Mouse (Mus musculus) embryonic stem cell, embryonic (primary cell): Measurements from ENCODE around the gene Sh3pxd2b.

Source experiments
- CTCF ChIA-PET, 4 experiments: fragments of 300-600 bp in 2 of 4; fragments of 350-600 bp in 2 of 4; sonication (Branson Sonifier 250); formaldehyde crosslinking; loops; one replicate each; lab custom pipeline; 2022; ENCODE audit warnings: inconsistent platforms in 2 of 4; lab: Charles Lee
- POLR2A ChIA-PET, 4 experiments: fragments of 300-600 bp in 2 of 4; fragments of 350-600 bp in 2 of 4; sonication (Branson Sonifier 250); formaldehyde crosslinking; loops; one replicate each; lab custom pipeline; 2022; ENCODE audit warnings: antibody characterized with exemption in 4 of 4, inconsistent platforms in 1 of 4; lab: Charles Lee

Sh3pxd2b gene

DNA sequence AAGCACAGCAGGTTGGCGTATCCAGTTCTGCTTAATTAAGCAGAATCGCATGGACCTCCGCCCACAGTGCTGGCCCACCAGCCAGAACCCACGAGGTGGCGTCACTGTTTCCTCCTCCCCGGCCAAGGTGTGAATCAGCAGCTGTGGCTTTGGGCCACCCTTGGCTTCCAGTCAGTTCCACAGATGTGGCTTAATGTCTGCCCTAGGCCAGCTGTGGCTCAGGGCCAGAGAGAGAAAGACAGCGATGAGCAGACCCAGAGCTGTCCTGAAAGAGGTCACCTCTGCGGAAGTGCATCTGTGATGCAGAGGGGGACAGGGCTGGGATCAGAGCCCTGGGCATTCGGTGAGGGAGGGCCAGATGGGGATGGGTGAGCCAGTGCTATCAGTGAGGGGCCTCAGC, 10.1 kb downstream of the Sh3pxd2b start:
- CTCF ChIA-PET, result interaction anchor here in 1 of 4 experiments (1.7 to 2.4 kb wide), 3 partner anchors 15 to 37 kb away, joined by 4 to 5 read pairs (median 5); no protein-coding TSS in a partner anchor
- POLR2A ChIA-PET, result no interaction called here

DNA sequence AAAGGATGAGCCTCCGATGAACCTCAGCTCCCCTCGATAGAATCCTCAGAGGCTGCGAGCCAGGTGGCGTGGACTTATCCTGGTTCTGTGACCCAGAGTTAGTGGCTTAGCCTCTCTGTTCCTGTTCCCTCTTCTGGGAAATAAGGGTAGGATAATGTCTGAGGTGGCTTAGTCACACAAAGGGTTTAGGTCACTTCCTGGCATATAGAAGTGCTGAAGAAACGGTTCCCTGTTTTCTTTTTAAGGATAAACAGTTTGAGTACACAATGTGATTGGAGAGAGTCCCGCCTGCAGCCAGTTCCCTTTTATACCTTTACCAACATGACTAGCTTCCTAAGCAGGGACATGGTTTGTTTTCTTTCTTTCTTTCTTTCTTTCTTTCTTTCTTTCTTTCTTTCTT, 10.8 kb downstream of the Sh3pxd2b start:
- ChIA-PET CTCF (interaction anchor here in 1 of 4 experiments (1.7 to 2.4 kb wide), 2 partner anchors 16 to 37 kb away, joined by 4 to 5 read pairs; no protein-coding TSS in a partner anchor), POLR2A (no interaction called here)

DNA sequence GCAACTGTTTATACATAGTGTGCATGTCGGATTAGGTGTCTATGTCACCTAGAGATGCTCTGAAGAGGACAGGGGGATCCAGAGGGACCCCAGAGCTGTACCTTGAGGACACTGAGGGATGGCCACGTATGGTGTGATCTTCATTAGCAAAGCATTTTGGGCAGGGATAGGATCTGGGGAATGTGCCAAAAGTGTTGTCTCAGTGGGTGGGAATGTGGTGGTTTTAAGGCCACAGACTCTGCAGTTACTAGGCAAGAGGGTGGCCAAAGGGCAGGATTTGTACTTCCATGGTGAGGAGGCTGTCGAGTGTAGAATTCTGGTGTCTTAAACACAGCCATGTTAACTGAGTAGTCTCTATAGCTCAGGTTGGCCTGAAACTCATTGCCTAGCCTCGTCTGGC, 11.9 kb downstream of the Sh3pxd2b start:
- ChIA-PET CTCF (no interaction called here), POLR2A (no interaction called here)

DNA sequence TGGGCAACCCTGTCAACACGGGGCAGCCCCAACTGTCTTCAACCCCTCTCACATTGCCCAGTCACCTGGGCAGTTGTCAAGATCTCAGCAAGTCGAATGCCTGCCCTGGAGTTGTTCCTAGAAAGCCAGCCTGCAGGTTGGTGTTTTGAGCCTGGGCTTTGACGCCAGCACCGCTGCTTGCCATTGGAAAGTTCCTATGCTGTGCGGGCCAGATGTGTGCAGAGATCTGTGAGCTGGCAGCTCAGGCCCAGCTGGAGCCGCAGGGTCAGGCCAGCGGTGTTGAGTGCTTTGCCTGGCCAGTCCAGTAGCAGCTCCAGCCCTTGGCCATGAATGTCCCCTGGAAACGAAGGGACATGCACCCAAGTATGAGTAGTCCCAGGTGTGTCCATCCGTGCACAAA, 14.2 kb downstream of the Sh3pxd2b start:
- POLR2A ChIA-PET, result no interaction called here
- CTCF ChIA-PET, result no interaction called here

DNA sequence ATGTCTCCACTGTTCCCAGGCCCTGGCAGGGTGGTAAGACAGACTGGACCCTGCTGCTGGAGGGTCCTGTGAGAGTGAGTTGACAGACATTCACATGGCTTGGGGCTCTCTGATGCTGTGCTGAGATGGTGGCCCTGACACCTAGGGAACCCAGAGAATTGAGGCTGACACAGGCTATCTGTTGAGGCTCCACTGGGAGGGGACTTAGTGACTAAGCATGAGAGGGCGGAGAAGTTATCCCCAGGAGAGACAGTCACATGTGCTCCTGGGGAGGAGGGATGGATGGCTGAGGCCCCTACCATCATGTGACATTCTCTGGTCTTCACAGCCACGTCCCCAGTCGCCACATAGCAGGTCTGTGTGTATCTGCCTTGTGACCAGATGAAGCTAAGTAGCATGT, 15.6 kb downstream of the Sh3pxd2b start:
- ChIA-PET POLR2A (interaction anchor here in 1 of 4 experiments (0.6 kb wide), 1 partner anchor 1391 kb away, joined by 3 read pairs; no protein-coding TSS in a partner anchor), CTCF (interaction anchor here in 1 of 4 experiments (1.0 kb wide), 1 partner anchor 42 kb away, joined by 3 read pairs; no protein-coding TSS in a partner anchor)

DNA sequence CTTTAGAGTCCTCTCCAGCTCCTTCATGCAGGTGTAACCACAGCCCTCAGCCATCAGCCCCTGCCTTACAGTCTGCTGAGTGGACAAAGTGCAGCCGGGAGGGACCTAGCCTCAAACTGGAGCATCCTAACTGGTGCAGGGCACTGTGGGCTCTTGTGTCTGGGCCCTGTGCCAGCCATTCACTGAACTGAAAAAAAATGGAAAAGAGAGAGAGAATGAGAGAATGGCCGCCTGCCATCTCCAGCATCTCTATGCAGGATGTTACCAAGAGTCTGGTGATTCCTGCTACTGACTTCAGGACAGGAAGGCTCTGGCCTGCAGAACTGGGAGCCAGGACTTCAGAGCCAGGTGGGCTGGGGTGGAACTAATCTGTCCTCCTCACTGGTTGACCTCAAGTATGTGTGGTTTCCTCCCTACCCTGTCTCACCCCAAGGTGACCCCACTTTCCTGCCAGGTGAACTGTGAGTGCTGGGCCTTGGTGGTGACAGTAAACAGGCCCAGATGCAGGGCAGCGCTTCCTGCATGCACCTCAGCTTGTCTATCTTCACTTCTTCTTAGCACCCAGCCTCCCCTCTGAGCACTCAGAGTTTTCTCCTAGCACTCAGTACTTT, 16.1 kb downstream of the Sh3pxd2b start:
- CTCF ChIA-PET, result interaction anchor here in 1 of 4 experiments (1.0 kb wide), 1 partner anchor 43 kb away, joined by 3 read pairs; no protein-coding TSS in a partner anchor
- POLR2A ChIA-PET, result no interaction called here

DNA sequence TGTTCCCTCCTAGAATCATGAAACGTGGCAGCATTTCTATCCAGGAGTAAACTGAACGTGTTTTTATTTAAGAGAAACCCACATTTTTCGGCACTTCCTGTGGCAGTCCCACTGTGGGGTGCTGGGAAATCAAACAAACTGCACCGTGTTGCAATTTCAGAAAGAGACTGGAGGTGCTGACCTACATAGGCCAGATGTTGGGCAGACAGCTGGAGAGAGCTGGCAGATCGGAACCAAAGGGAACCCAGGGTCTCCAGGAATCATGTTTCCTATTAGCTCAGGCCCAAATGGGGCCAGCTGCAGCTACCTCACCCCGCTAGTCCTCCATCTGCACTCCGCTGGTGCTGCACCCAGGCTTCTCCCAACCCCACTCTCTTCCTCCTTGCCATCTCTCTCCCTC, 16.8 kb downstream of the Sh3pxd2b start:
- ChIA-PET CTCF (no interaction called here), POLR2A (interaction anchor here in 1 of 4 experiments (0.9 kb wide), 1 partner anchor 11 kb away, joined by 3 read pairs; no protein-coding TSS in a partner anchor)

DNA sequence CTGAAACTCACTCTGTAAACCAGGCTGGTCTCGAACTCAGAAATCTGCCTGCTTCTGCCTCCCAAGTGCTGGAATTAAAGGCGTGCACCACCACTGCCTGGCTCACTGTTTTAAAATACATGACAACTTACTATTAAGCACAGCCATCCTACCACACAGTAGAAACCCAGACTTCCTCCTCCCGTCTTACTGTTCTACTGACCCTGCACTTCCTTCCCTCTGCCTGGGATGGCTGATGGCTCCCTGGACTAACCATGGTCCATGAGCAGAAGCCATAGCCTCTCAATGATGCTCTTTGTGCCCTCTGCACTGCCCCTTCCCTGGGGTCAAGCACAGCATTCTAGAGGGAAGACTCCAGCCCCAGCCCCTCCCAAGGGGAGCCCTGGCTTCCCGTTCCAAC, 17.9 kb downstream of the Sh3pxd2b start:
- POLR2A ChIA-PET, result interaction anchor here in 1 of 4 experiments (1.5 kb wide), 1 partner anchor 10 kb away, joined by 3 read pairs; no protein-coding TSS in a partner anchor

DNA sequence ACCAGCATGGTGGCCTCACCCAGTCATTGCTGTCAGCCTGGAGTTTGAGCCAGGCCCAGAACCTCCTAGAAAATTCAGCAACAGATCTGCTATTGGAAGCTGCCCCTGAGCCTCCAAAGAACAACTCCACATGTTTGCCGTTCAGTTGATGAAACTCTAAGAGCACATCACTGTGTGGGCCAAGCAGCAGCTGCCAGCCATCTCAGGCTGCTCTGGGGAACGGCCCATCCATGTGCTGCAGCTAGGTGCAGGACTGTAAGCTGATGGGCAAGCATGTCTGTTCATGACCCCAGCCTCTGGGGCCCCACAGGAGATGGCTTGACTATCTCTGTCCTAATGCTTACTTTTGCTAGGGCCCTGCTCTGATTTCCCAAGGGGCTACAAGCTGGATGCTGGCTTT, 19.4 kb downstream of the Sh3pxd2b start:
- CTCF ChIA-PET, result no interaction called here
- POLR2A ChIA-PET, result interaction anchor here in 2 of 4 experiments (0.6 to 1.5 kb wide), 2 partner anchors 8 to 173 kb away, joined by 3 to 8 read pairs; no protein-coding TSS in a partner anchor

More for the DNA sequence above, 17.9 kb downstream of the Sh3pxd2b start:
- CTCF ChIA-PET, result no interaction called here

DNA sequence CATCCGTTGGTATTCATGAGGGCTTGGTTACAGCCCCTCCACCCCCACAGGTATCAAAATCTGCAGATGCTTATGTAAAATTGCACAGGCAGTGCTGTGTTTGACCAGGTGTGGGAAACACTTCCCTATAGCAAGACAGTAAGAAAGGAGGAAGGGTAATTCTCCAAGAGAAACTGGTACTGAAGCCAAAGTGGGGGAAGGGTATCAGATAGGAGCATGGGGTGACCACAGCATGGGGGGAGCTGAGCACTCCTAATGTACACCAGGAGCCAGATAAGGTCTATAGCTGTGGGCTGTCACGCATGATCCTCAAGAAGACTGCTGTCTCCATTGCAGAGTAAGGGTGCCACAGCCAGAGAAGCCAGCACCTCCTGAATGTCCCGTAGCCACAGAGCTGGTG, 21.4 kb downstream of the Sh3pxd2b start:
- CTCF ChIA-PET, result no interaction called here

DNA sequence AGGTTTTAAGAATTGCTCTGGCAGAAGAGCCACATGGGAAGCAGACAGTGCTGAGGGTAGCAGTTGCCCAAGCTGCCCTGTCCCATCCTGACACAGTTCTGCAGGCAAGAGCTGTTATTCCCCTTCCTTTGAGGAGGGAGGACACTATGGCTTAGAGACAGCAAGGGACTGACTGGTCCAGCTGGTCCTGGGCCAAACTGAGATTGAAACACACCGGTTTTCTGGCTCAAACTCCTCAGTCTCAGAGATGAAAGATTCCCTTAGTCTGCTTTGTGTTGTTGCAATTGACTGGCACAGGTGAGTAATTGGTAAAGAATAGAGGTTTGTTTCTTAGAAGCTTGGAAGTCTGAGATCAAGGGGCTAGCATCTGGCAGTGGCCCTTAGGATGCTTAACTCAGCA, 23.3 kb downstream of the Sh3pxd2b start:
- POLR2A ChIA-PET, result interaction anchor here in 1 of 4 experiments (0.6 kb wide), 1 partner anchor 213 kb away, joined by 3 read pairs; no protein-coding TSS in a partner anchor
- CTCF ChIA-PET, result no interaction called here

More for the DNA sequence above, 21.4 kb downstream of the Sh3pxd2b start:
- POLR2A ChIA-PET, result no interaction called here

DNA sequence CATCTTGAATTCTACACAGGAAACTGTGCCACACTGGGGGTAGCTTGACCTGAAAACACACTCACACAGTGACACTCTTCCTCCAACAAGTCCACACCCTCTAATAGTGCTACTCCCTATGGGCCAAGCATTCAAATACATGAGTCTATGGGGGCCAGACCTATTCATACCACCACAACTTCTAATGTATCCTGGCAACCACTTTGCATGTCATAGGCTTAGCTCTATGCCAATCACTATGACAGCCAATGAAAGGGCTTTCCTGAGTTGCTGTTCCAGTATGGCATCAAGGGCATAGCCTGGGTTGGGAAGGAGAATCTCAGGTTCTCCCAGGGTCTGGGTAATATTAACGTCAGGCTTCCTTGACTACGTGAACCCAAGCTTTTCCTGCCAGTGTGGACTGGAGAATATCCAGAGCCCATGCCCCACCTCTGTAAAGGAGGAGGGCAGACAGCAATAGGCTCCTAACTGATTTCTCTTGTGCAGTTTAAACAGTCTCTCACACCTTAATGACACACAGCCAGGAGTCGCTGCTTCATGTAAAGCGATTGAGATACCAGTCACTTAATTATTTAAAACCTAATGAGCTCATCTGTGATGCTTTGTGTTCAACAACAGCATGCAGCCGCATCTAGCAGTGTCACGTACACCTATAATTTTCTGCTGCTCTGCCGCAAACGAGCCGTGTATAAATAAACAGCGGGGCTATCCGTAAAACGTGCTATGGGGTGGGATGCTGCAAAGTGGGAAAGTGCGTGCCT, 25.8 kb downstream of the Sh3pxd2b start:
- POLR2A ChIA-PET, result interaction anchor here in 1 of 4 experiments (0.9 kb wide), 1 partner anchor 10 kb away, joined by 3 read pairs; no protein-coding TSS in a partner anchor

DNA sequence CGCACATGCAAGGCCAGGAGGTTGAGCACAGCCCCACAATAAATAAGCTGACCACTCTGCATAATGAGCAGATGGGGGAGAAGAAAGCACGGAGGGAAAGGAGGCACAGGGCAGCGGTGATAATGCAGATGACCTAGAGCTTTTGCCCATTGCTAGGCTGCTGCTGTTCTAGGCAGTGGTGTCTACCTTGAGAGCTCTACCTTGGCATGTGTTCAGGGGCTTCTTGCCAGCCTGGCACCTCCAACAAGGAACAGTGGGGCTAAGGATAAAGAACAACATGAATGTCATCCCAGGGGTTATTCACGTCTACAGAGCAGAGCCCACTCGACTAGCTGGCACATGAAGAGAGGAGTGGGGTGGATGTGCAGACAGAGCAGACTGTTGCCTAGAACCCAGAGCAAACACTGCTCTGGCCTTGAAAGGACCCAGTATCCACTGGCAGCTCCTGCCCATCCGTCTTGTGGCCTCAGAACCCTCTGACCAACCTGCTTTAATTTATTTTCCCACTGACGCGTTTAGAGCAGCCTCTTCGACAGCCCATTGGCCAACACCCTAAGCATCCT, 26.5 kb downstream of the Sh3pxd2b start:
- ChIA-PET POLR2A (interaction anchor here in 2 of 4 experiments (0.8 to 1.2 kb wide), 3 partner anchors 9 to 169 kb away, joined by 3 read pairs; partner anchors contain the start of gene Snrnp25 (in 1 of the 2)), CTCF (interaction anchor here in 1 of 4 experiments (0.6 kb wide), 1 partner anchor 425 kb away, joined by 3 read pairs; no protein-coding TSS in a partner anchor)

More for the DNA sequence above, 25.8 kb downstream of the Sh3pxd2b start:
- CTCF ChIA-PET, result no interaction called here

DNA sequence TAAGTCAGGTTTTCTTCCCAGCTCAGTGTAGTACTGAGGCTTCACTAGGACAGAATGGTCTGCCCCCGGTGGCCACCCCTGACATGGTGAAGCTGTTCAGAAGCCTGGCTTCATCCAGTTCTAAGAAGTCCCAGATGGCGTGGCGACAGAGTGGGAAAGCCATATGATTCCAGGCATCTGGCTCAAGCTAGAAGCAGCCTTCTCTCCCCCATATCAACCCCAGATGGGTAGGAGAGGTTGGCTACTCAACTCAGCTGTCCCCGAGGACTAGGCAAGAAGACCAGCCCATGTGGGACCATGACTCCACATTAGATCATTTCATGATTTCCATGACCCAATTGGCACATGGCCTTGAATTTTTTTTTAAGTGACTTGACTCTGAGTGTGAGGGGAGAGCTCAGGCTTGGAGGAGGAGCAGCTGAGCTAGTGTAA, 27.5 kb downstream of the Sh3pxd2b start:
- ChIA-PET CTCF (interaction anchor here in 3 of 4 experiments (0.6 to 1.4 kb wide), 3 partner anchors 34 to 513 kb away, joined by 3 to 4 read pairs (median 3); no protein-coding TSS in a partner anchor), POLR2A (interaction anchor here in 2 of 4 experiments (0.6 to 1.2 kb wide), 3 partner anchors 9 to 28 kb away, joined by 3 to 5 read pairs (median 3); no protein-coding TSS in a partner anchor)

DNA sequence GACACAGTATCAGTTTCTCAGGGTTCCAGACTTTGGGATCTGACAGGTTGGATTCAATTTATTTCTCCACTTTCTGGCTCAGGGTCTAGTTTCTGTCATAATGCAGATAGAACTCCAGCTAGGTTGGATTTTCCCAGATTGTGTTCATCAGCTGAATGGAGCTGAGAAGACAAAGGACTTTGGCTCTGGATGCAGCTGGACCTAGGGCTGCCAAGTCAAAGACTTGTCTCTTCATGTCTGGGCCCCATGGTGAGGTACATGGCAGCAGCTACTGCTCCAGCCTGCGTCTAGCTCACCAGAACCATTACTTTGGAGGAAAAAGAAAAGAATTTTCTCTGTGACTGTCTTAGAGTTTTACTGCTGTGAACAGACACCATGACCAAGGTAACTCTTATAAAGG, 28.5 kb downstream of the Sh3pxd2b start:
- ChIA-PET POLR2A (no interaction called here), CTCF (no interaction called here)

DNA sequence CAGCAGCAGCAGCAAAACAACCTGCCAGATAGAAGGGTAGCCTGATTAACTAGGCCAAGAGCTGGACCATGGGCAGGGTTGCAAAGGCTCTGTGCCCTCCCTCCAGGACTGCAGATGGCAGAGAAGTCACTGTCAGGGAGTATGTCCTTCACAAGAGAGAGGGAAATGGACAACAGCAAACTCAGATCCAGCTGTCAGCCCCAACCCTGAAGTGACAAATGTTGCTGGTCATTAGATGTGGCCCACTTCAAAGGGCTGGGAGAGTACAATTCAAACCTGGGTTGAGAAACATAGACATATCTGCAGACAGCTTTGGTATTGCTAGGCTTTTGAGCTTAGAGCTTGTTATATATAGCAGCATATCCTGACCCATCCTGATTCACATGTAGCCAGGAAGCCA, 32.3 kb downstream of the Sh3pxd2b start:
- CTCF ChIA-PET, result no interaction called here
- POLR2A ChIA-PET, result no interaction called here

DNA sequence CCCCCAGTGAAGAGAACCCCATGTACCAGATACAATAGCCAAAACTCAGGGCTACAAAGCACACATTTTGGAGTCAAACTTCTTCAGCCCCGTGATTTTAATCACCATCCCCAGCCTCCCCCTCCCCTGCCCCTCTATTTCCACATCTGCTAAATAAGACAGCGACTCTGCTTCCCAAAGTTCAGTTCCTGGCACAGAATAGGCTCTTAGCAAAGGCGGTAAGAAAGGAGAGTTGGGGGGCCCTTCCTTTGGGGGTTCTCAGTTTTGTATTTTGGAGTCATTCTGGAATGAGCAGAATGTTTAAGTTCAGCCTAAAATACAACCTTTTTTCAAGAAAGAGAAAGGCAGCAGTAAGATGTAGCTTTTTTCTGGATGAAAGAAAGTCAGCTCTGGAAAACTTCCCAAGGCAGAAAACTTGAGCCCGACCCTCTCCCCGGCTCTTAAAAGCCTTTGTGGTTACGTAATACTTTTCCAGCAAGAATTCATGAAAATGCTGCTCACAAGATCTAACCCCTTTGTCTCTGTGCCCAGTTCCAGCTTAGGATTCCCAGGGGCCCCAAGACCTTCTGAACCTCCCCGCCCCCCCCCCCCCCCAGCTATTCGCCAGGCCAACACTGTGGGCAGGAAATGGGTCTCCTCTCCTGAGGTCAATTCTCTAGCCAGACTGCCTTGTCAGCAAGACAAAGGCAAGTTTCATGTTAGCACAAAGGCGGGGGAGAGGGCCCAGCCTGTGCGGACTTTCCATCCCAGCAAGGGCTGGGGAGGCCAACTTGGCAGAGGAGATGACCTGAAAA, 35.9 kb downstream of the Sh3pxd2b start:
- POLR2A ChIA-PET, result interaction anchor here in 2 of 4 experiments (0.6 to 1.5 kb wide), 12 partner anchors 9 to 150 kb away, joined by 3 to 6 read pairs (median 3); partner anchors contain the start of genes Efcab9 (in 1 of the 2) and Stk10 (in 1 of the 2)
- CTCF ChIA-PET, result interaction anchor here in 2 of 4 experiments (0.6 to 1.1 kb wide), 4 partner anchors 43 to 1806 kb away, joined by 3 read pairs; no protein-coding TSS in a partner anchor
